Mouse (Mus musculus): ENCODE measurements around the gene Shc1. TPM values are rescaled to one million over a fixed set of nuclear protein-coding genes. Genes with fewer than 3 reads are reported as not detected.
A peak's percentile ranks its signal among the peaks of the same experiment; 100 is the strongest.

Gene Shc1
- polyA plus RNA-seq, 1 experiment from 2014 or later = 67.7 TPM

GRCm38 (mm10) chr3:89411490-89412393, 6.5 kb upstream of the Shc1 start, which contains the start of gene Flad1:
Flad1 (minus strand) TSS chr3:89411870.
- ATAC-seq (replicated peaks; ENCODE audit: extremely low read depth, insufficient read depth, low FRiP score) = peak; percentile 99
- Histone ChIP-seq H3K27me3 (ENCODE audit: control insufficient read depth, insufficient read depth, low read length) (no peaks in the 10 kb centered on the region), H3K9ac (ENCODE audit: low read length) (peak within 1 kb of the TSS; percentile 81), H3K27ac (ENCODE audit: low read length) (peak within 1 kb of the TSS; percentile 62), H3K4me2 (ENCODE audit: low read depth, low read length) (peak within 1 kb of the TSS; percentile 85), H3K4me3 (ENCODE audit: low read length) (peak within 1 kb of the TSS; percentile 81), H3K4me1 (ENCODE audit: control insufficient read depth, insufficient read depth, low read length) (peaks cover 10% of the 10 kb centered on the region), H3K36me3 (ENCODE audit: control insufficient read depth, insufficient read depth) (peaks cover 27% of the 10 kb centered on the region), H3K9me3 (replicated peaks; ENCODE audit: control insufficient read depth, low read length) (no peaks in the 10 kb centered on the region)
- 5% methylated on average over 28 of the region's 28 CpGs for WGBS

- Histone ChIP-seq H3K27ac (ENCODE audit: low read length) (no peak overlapping the region), H3K4me1 (ENCODE audit: control insufficient read depth, insufficient read depth, low read length) (peaks cover 24% of the 10 kb centered on the region), H3K9me3 (replicated peaks; ENCODE audit: control insufficient read depth, low read length) (no peaks in the 10 kb centered on the region), H3K4me2 (ENCODE audit: low read depth, low read length) (no peak overlapping the region), H3K4me3 (ENCODE audit: low read length) (no peak overlapping the region), H3K36me3 (ENCODE audit: control insufficient read depth, insufficient read depth) (peaks cover 24% of the 10 kb centered on the region), H3K9ac (ENCODE audit: low read length) (no peak overlapping the region), H3K27me3 (ENCODE audit: control insufficient read depth, insufficient read depth, low read length) (no peaks in the 10 kb centered on the region)
- WGBS = 94% methylated on average over 8 of the region's 8 CpGs
- ATAC-seq (replicated peaks; ENCODE audit: extremely low read depth, insufficient read depth, low FRiP score) = no peak
Observed at GRCm38 (mm10) chr3:89416158-89416557, 2.1 kb upstream of the Shc1 start.

- Histone ChIP-seq H3K27ac (ENCODE audit: low read length) (peak overlapping the region; percentile 100), H3K4me1 (ENCODE audit: control insufficient read depth, insufficient read depth, low read length) (peaks cover 31% of the 10 kb centered on the region), H3K9me3 (replicated peaks; ENCODE audit: control insufficient read depth, low read length) (no peaks in the 10 kb centered on the region), H3K4me2 (ENCODE audit: low read depth, low read length) (peak overlapping the region; percentile 90), H3K36me3 (ENCODE audit: control insufficient read depth, insufficient read depth) (peaks cover 24% of the 10 kb centered on the region), H3K4me3 (ENCODE audit: low read length) (peak overlapping the region; percentile 90), H3K27me3 (ENCODE audit: control insufficient read depth, insufficient read depth, low read length) (no peaks in the 10 kb centered on the region), H3K9ac (ENCODE audit: low read length) (peak overlapping the region; percentile 79)
- no peak for ATAC-seq (replicated peaks; ENCODE audit: extremely low read depth, insufficient read depth, low FRiP score)
- WGBS = 23% methylated on average over 2 of the region's 2 CpGs
Observed at GRCm38 (mm10) chr3:89417131-89417530, 1.1 kb upstream of the Shc1 start.

GRCm38 (mm10) chr3:89417840-89418169, 438 bp upstream of the Shc1 start:
- H3K27ac ChIP-seq (ENCODE audit: low read length) = peak overlapping the region; percentile 100
- peaks cover 24% of the 10 kb centered on the region for H3K36me3 ChIP-seq (ENCODE audit: control insufficient read depth, insufficient read depth)
- 0% methylated on average over 20 of the region's 20 CpGs for WGBS
- peak overlapping the region; percentile 90 for H3K4me2 ChIP-seq (ENCODE audit: low read depth, low read length)
- peaks cover 36% of the 10 kb centered on the region for H3K4me1 ChIP-seq (ENCODE audit: control insufficient read depth, insufficient read depth, low read length)
- ATAC-seq (replicated peaks; ENCODE audit: extremely low read depth, insufficient read depth, low FRiP score) = no peak; the same call in 1 of the 2 replicates
- peak overlapping the region; percentile 90 for H3K4me3 ChIP-seq (ENCODE audit: low read length)
- H3K9ac ChIP-seq (ENCODE audit: low read length) = peak overlapping the region; percentile 79
- no peaks in the 10 kb centered on the region for H3K9me3 ChIP-seq (replicated peaks; ENCODE audit: control insufficient read depth, low read length)
- no peaks in the 10 kb centered on the region for H3K27me3 ChIP-seq (ENCODE audit: control insufficient read depth, insufficient read depth, low read length)

GRCm38 (mm10) chr3:89418861-89419250, 613 bp downstream of the Shc1 start:
- peaks cover 36% of the 10 kb centered on the region for H3K4me1 ChIP-seq (ENCODE audit: control insufficient read depth, insufficient read depth, low read length)
- peak; percentile 29 for ATAC-seq (replicated peaks; ENCODE audit: extremely low read depth, insufficient read depth, low FRiP score)
- peaks cover 23% of the 10 kb centered on the region for H3K36me3 ChIP-seq (ENCODE audit: control insufficient read depth, insufficient read depth)
- H3K9me3 ChIP-seq (replicated peaks; ENCODE audit: control insufficient read depth, low read length) = no peaks in the 10 kb centered on the region
- WGBS = 0% methylated on average over 16 of the region's 16 CpGs
- peak overlapping the region; percentile 100 for H3K27ac ChIP-seq (ENCODE audit: low read length)
- peak overlapping the region; percentile 85 for H3K4me2 ChIP-seq (ENCODE audit: low read depth, low read length)
- no peaks in the 10 kb centered on the region for H3K27me3 ChIP-seq (ENCODE audit: control insufficient read depth, insufficient read depth, low read length)
- peak overlapping the region; percentile 77 for H3K9ac ChIP-seq (ENCODE audit: low read length)
- H3K4me3 ChIP-seq (ENCODE audit: low read length) = peak overlapping the region; percentile 90

GRCm38 (mm10) chr3:89419571-89419970, 1.3 kb downstream of the Shc1 start:
- WGBS = 3% methylated on average over 9 of the region's 9 CpGs
- Histone ChIP-seq H3K36me3 (ENCODE audit: control insufficient read depth, insufficient read depth) (peaks cover 18% of the 10 kb centered on the region), H3K4me2 (ENCODE audit: low read depth, low read length) (peak overlapping the region; percentile 85), H3K27ac (ENCODE audit: low read length) (peak overlapping the region; percentile 100), H3K9me3 (replicated peaks; ENCODE audit: control insufficient read depth, low read length) (no peaks in the 10 kb centered on the region), H3K4me3 (ENCODE audit: low read length) (peak overlapping the region; percentile 90), H3K4me1 (ENCODE audit: control insufficient read depth, insufficient read depth, low read length) (peaks cover 36% of the 10 kb centered on the region), H3K27me3 (ENCODE audit: control insufficient read depth, insufficient read depth, low read length) (no peaks in the 10 kb centered on the region), H3K9ac (ENCODE audit: low read length) (peak overlapping the region; percentile 77)
- 0 out of 2 replicates have a peak, but pooled peaks have one; percentile 3 for ATAC-seq (replicated peaks; ENCODE audit: extremely low read depth, insufficient read depth, low FRiP score)

- Histone ChIP-seq H3K36me3 (ENCODE audit: control insufficient read depth, insufficient read depth) (peaks cover 16% of the 10 kb centered on the region), H3K9me3 (replicated peaks; ENCODE audit: control insufficient read depth, low read length) (no peaks in the 10 kb centered on the region), H3K27ac (ENCODE audit: low read length) (peak overlapping the region; percentile 100), H3K27me3 (ENCODE audit: control insufficient read depth, insufficient read depth, low read length) (no peaks in the 10 kb centered on the region), H3K9ac (ENCODE audit: low read length) (peak overlapping the region; percentile 77), H3K4me3 (ENCODE audit: low read length) (peak overlapping the region; percentile 90), H3K4me2 (ENCODE audit: low read depth, low read length) (peak overlapping the region; percentile 85), H3K4me1 (ENCODE audit: control insufficient read depth, insufficient read depth, low read length) (peaks cover 36% of the 10 kb centered on the region)
- 18% methylated on average over 3 of the region's 3 CpGs for WGBS
- ATAC-seq (replicated peaks; ENCODE audit: extremely low read depth, insufficient read depth, low FRiP score) = no peak
Observed at GRCm38 (mm10) chr3:89419981-89420380, 1.7 kb downstream of the Shc1 start.

GRCm38 (mm10) chr3:89420421-89420820, 2.2 kb downstream of the Shc1 start:
- Histone ChIP-seq H3K27ac (ENCODE audit: low read length) (peak overlapping the region; percentile 100), H3K4me1 (ENCODE audit: control insufficient read depth, insufficient read depth, low read length) (peaks cover 36% of the 10 kb centered on the region), H3K27me3 (ENCODE audit: control insufficient read depth, insufficient read depth, low read length) (no peaks in the 10 kb centered on the region), H3K9ac (ENCODE audit: low read length) (peak overlapping the region; percentile 38), H3K36me3 (ENCODE audit: control insufficient read depth, insufficient read depth) (peaks cover 12% of the 10 kb centered on the region), H3K4me3 (ENCODE audit: low read length) (peak overlapping the region; percentile 56), H3K9me3 (replicated peaks; ENCODE audit: control insufficient read depth, low read length) (no peaks in the 10 kb centered on the region), H3K4me2 (ENCODE audit: low read depth, low read length) (peak overlapping the region; percentile 85)
- no peak for ATAC-seq (replicated peaks; ENCODE audit: extremely low read depth, insufficient read depth, low FRiP score)
- 41% methylated on average over 2 of the region's 2 CpGs for WGBS
